Mouse (Mus musculus) embryonic facial prominence, embryonic 11.5 days (tissue): ENCODE data around the gene Oas1g. TPM values are rescaled to one million over a fixed set of nuclear protein-coding genes. Genes with fewer than 3 reads are reported as not detected.
"Not testable (repeated sequence)": the region's sequence is repeated elsewhere in the genome, so short reads cannot be mapped to it uniquely, and the experiment has no call there.

Source experiments
- ATAC-seq: fragments of 200-750 bp; cut with Nextera tagmentation; replicated peaks from 2 replicates; pipeline ENCODE4 v1.8.0; 2017; ENCODE audit warnings: low read depth; ENCODE audit not compliant: insufficient number of reproducible peaks, low FRiP score, low TSS enrichment
- DNase-seq: peaks from one replicate; pipeline ENCODE4 v3.0.0-alpha.2; 2015; ENCODE audit warnings: low spot score
- H3K27ac ChIP-seq: fragments of 300-500 bp; sonication (generic); replicated peaks from 2 replicates; pipeline ENCODE4 v1.5.1; 2014; ENCODE audit warnings: mild to moderate bottlenecking, low read depth, low read length, control low read depth
- H3K27me3 ChIP-seq: fragments of 300-500 bp; sonication (generic); 2 replicates; pipeline ENCODE4 v1.6.1; 2014; ENCODE audit warnings: mild to moderate bottlenecking, low read length, moderate library complexity, mixed read lengths; ENCODE audit not compliant: control insufficient read depth, insufficient read depth
- H3K36me3 ChIP-seq: fragments of 300-500 bp; sonication (generic); replicated peaks from 2 replicates; pipeline ENCODE4 v1.6.1; 2014; ENCODE audit warnings: low read depth, mild to moderate bottlenecking, low read length, moderate library complexity, mixed read lengths; ENCODE audit not compliant: control insufficient read depth, insufficient read depth
- H3K4me1 ChIP-seq: fragments of 300-500 bp; sonication (generic); 2 replicates; pipeline ENCODE4 v1.6.1; 2014; ENCODE audit warnings: low read length, mixed read lengths; ENCODE audit not compliant: control insufficient read depth, insufficient read depth
- H3K4me2 ChIP-seq: fragments of 300-500 bp; sonication (generic); 2 replicates; pipeline ENCODE4 v1.6.1; 2014; ENCODE audit warnings: low read depth, mild to moderate bottlenecking, control low read depth, low read length, moderate library complexity
- H3K4me3 ChIP-seq: fragments of 300-500 bp; sonication (generic); 2 replicates; pipeline ENCODE4 v1.5.1; 2014; ENCODE audit warnings: low read depth, low read length, control low read depth
- H3K9ac ChIP-seq: fragments of 300-500 bp; sonication (generic); replicated peaks from 2 replicates; pipeline ENCODE4 v1.6.1; 2014; ENCODE audit warnings: mild to moderate bottlenecking, control low read depth, low read length
- H3K9me3 ChIP-seq: fragments of 300-500 bp; sonication (generic); replicated peaks from 2 replicates; pipeline ENCODE4 v1.6.1; 2016; ENCODE audit warnings: mild to moderate bottlenecking, low read length, inconsistent platforms, mixed read lengths; ENCODE audit not compliant: control insufficient read depth
- whole genome bisulfite sequencing: fragments of 180-500 bp; shearing (Covaris S2); extraction: QIAGEN DNeasy Blood & Tissue Kit; methylation state at CpG from one replicate; pipeline ENCODE4 v1.1.7; 2014; 5-methylcytosine and 5-hydroxymethylcytosine counted together
- polyA plus RNA-seq: library from polyadenylated mRNA; unstranded; fragments of >200 nt; fragmentation: Nextera tagmentation; extraction: Ambion mirVana; gene quantifications from 2 replicates; pipeline ENCODE4 v1.2.1, GENCODE M21; 2014

The Oas1g gene
- polyA plus RNA-seq = not detected in 2 replicates

- H3K4me1 ChIP-seq, DNase-seq, H3K36me3 ChIP-seq, H3K27ac ChIP-seq, H3K4me3 ChIP-seq, H3K27me3 ChIP-seq, H3K4me2 ChIP-seq, ATAC-seq, H3K9me3 ChIP-seq, H3K9ac ChIP-seq: not testable (repeated sequence)
- 17% methylated on average over 4 of the region's 9 CpGs for WGBS
These were observed at the start of gene Oas1g for GRCm38 (mm10) chr5:120887413-120887812. TSS of gene Oas1g (minus strand) at chr5:120887613.

- ATAC-seq (no peak), DNase-seq (no peak)
- Histone ChIP-seq H3K4me3 (no peak overlapping the region), H3K9ac (no peak overlapping the region), H3K4me1 (no peaks in the 10 kb centered on the region), H3K27me3 (no peaks in the 10 kb centered on the region), H3K36me3 (no peaks in the 10 kb centered on the region), H3K27ac (no peak overlapping the region), H3K4me2 (no peak overlapping the region), H3K9me3 (no peaks in the 10 kb centered on the region)
- 20% methylated on average over 5 of the region's 5 CpGs for WGBS
These were observed 46.6 kb upstream of the Oas1g start for GRCm38 (mm10) chr5:120933966-120934365.

GRCm38 (mm10) chr5:120927036-120927435 lies 39.6 kb upstream of the Oas1g start:
- peak; percentile 1 for DNase-seq
- H3K9me3 ChIP-seq = no peaks in the 10 kb centered on the region
- no peak for ATAC-seq

GRCm38 (mm10) chr5:120926311-120926710 lies 38.9 kb upstream of the Oas1g start:
- not testable (repeated sequence) for H3K36me3 ChIP-seq
- WGBS = 65% methylated on average over 2 of the region's 2 CpGs

More at GRCm38 (mm10) chr5:120927036-120927435, 39.6 kb upstream of the Oas1g start:
- Histone ChIP-seq H3K4me3 (no peak overlapping the region), H3K4me1 (no peaks in the 10 kb centered on the region), H3K27ac (no peak overlapping the region), H3K27me3 (no peaks in the 10 kb centered on the region), H3K9ac (no peak overlapping the region), H3K4me2 (no peak overlapping the region), H3K36me3 (no peaks in the 10 kb centered on the region)
- 8% methylated on average over 1 of the region's 1 CpGs for WGBS

DNA sequence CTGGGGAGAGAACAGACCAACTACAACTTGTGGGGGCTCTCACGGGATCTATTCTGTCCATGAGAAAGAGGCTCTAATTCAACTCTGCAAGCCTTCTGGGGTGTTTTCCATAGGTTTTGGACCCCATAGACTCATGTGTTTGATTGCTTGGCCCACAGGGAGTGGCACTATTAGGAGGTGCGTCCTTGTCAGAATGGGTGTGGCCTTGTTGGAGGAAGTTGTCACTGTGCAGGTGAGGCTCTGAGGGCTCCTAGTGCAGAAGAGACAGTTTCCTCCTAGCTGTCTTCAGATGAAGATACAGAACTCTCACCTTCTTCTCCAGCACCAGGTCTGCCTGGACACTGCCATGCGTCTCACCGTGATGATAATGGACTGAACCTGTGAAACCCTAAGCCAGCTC lies 37.1 kb upstream of the Oas1g start:
- not testable (repeated sequence) for H3K9ac ChIP-seq, H3K4me2 ChIP-seq, H3K27me3 ChIP-seq, DNase-seq, ATAC-seq, H3K4me3 ChIP-seq, H3K36me3 ChIP-seq, H3K9me3 ChIP-seq, H3K27ac ChIP-seq, H3K4me1 ChIP-seq
- WGBS = 87% methylated on average over 4 of the region's 4 CpGs

More at GRCm38 (mm10) chr5:120926311-120926710, 38.9 kb upstream of the Oas1g start:
- not testable (repeated sequence) for H3K9me3 ChIP-seq, H3K27ac ChIP-seq, H3K4me2 ChIP-seq, H3K27me3 ChIP-seq, H3K4me3 ChIP-seq, H3K4me1 ChIP-seq, ATAC-seq, H3K9ac ChIP-seq, DNase-seq

DNA sequence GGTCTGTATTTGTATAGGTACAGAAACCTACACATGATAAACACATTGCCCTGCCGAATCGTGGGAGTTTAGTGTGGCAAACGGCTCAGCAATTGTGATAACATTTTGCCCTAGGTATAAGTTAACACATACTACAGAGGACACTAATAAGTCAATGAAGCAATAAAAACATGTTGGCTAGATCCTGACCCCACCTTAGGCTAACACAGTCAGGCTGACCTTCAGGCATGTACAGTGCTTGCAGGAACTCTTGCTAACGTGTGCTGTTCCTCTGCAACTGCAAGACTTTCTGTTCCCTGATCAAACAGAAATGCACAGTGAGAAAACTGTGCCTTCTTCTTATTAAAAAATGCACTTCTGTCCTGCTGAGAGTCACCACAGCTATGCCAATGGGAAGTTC lies 36.6 kb upstream of the Oas1g start:
- Histone ChIP-seq H3K36me3 (no peaks in the 10 kb centered on the region), H3K9me3 (no peaks in the 10 kb centered on the region), H3K4me2 (no peak overlapping the region), H3K4me1 (no peaks in the 10 kb centered on the region), H3K27ac (no peak overlapping the region), H3K27me3 (no peaks in the 10 kb centered on the region), H3K4me3 (no peak overlapping the region), H3K9ac (no peak overlapping the region)
- DNase-seq = no peak
- no peak for ATAC-seq
- 76% methylated on average over 4 of the region's 4 CpGs for WGBS

- Histone ChIP-seq H3K36me3 (no peaks in the 10 kb centered on the region), H3K4me2 (no peak overlapping the region), H3K4me1 (no peaks in the 10 kb centered on the region), H3K27me3 (no peaks in the 10 kb centered on the region), H3K27ac (no peak overlapping the region), H3K4me3 (no peak overlapping the region), H3K9ac (no peak overlapping the region), H3K9me3 (no peaks in the 10 kb centered on the region)
- DNase-seq (no peak), ATAC-seq (no peak)
- 79% methylated on average over 3 of the region's 3 CpGs for WGBS
These were observed 32.9 kb upstream of the Oas1g start for GRCm38 (mm10) chr5:120920296-120920695.

DNA sequence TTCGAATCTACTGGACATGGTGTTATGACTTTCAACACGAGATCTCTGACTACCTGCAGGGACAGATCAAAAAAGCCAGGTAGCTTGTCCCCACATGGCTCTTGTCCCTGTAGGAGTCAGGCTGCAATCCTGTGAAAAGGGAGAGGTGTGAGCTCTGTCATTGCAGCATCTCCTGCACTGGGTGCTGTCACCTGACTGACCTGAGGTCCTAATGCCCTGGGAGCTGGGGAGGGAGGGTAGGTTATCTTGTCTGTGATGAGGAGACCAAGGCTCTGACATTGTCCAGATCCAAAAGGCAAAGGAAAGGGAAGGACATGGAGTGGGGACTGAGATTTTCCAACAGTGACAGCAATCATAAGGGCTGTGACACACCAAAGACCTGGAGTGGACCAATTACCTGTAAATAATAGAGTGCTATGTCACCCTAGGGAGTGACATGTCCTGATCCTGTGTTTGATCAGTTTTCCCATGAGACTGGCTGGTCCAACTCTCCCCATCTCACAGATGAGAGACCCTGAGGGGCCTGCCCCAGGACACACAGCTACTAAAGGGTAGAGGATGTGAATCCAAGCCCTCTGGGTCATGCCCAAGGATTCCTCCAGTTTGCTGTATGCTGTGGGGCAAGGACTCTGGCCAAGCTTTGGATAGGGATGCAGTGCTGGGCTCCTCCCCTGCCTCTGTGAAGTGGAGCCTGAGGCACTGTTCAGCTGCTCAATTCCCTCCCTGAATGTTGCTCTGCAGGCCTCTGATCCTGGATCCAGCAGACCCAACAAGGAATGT lies 31.9 kb upstream of the Oas1g start:
- ATAC-seq = not testable (repeated sequence)

More for the DNA sequence above, 31.9 kb upstream of the Oas1g start:
- not testable (repeated sequence) for DNase-seq, H3K4me3 ChIP-seq, H3K4me1 ChIP-seq, H3K9ac ChIP-seq, H3K27me3 ChIP-seq, H3K36me3 ChIP-seq, H3K27ac ChIP-seq, H3K4me2 ChIP-seq, H3K9me3 ChIP-seq
- WGBS = 70% methylated on average over 2 of the region's 2 CpGs
